Mouse (Mus musculus) testis, adult 2 months (tissue): ENCODE results near the gene A2ml1.

Experiments
- CTCF ChIP-seq: fragments of 200-500 bp; IDR thresholded peaks from 2 replicates; pipeline ENCODE4 v1.5.1; 2012; ENCODE audit warnings: low read depth, mild to moderate bottlenecking, inconsistent platforms, low read length, moderate library complexity; ENCODE audit not compliant: control insufficient read depth, insufficient read depth, insufficient replicate concordance
- POLR2A ChIP-seq: fragments of 200-500 bp; IDR thresholded peaks from 2 replicates; pipeline ENCODE4 v1.6.1; 2012; ENCODE audit warnings: low read depth, mild to moderate bottlenecking, inconsistent platforms, low read length, moderate library complexity; ENCODE audit not compliant: control insufficient read depth

DNA sequence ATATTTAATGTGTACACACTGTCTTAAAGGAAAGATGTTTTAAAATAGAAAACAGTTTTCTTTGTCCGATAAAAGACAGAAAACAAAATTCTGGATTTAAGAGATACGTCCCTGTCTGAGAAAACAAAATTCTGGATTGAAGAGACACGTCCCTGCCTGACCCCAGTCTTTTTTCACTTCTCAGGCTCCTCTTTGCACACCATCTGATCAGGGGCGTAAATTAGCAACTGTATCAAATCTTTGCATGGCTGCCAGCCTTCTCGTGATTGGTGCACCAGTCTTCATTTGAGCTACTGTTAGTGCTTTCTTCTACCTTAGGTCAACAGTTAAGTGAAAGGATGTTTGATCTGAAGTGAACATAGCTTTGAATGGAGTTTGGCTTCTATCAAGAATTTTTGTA, 76.7 kb downstream of the A2ml1 start:
- TF ChIP-seq POLR2A (no peak), CTCF (no peak)
